Mouse (Mus musculus): ENCODE measurements around the gene Stau1. TPM values are rescaled to one million over a fixed set of nuclear protein-coding genes. Genes with fewer than 3 reads are reported as not detected.

Stau1 gene
- total and polyA plus RNA-seq, 3 experiments = 14.3 to 48.1 TPM; not detected in 1

DNA sequence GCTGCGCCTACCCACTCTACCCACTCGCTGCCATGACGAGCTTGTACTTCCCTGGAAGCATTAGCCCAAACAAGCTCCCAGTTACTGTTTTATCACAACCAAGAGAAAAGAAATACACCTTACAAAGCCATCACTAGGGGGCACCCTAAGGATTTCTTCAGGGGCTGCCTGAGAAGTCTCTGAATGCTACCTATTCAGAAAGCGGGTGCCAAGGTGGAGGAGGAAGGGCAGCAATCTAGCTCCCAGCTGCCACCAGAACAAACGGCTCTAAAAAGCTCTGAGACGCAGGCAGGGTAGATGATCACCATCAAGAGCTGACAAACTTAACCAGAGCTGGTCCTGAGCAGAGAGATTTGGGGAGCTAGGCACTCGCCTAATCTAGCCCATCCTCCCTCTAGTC is 39.3 kb downstream of the Stau1 start:
- no peak overlapping the region for H3K4me3 ChIP-seq (ENCODE audit: control insufficient read depth in 1 of 2, insufficient read depth in 1 of 2, low read depth in 2 of 2, low read length in 2 of 2)
- peaks cover 0 to 2% of the 10 kb centered on the region in 2 experiments; a peak in 2 of 4 replicates for H3K36me3 ChIP-seq (ENCODE audit: control insufficient read depth in 1 of 2, insufficient read depth in 2 of 2, low read length in 2 of 2)
- no peaks in the 10 kb centered on the region for H3K27me3 ChIP-seq (ENCODE audit: control insufficient read depth in 1 of 2, insufficient read depth in 2 of 2, low read length in 2 of 2)
- no peak overlapping the region for H3K27ac ChIP-seq (ENCODE audit: control insufficient read depth, low read depth, low read length)
- no peaks in the 10 kb centered on the region for H3K79me2 ChIP-seq (ENCODE audit: control insufficient read depth, insufficient read depth, low read length, poor library complexity)
- TF ChIP-seq CTCF (IDR thresholded peaks at IDR 0.05 in 2 of 3, conservative IDR thresholded peaks at IDR 0.05 in 1 of 3; ENCODE audit: control insufficient read depth in 1 of 3, insufficient read depth in 1 of 3, low read depth in 2 of 3, low read length in 3 of 3, poor library complexity in 1 of 3, severe bottlenecking in 1 of 3) = peak; percentile 35 to 75 (median 49)
- TF ChIP-seq MEF2A (IDR thresholded peaks at IDR 0.05; ENCODE audit: extremely low read depth, insufficient replicate concordance, low read depth, low read length, poor library complexity, severe bottlenecking) = no peak
- peak; percentile 60 for TF ChIP-seq ZC3H11A (IDR thresholded peaks at IDR 0.05; ENCODE audit: low read depth, low read length)
- no peak for TF ChIP-seq GATA1 (IDR thresholded peaks at IDR 0.05; ENCODE audit: low read depth, low read length)
- TF ChIP-seq RAD21 (IDR thresholded peaks at IDR 0.05; ENCODE audit: low read depth, low read length) = peak; percentile 71
- TF ChIP-seq SMC3 (IDR thresholded peaks at IDR 0.05; ENCODE audit: low read depth, low read length) = peak; percentile 75
- no peak for TF ChIP-seq POLR2AphosphoS2 (IDR thresholded peaks at IDR 0.05; ENCODE audit: low read length)
- TF ChIP-seq MXI1 (IDR thresholded peaks at IDR 0.05; ENCODE audit: low read depth, low read length) = no peak
- TF ChIP-seq TAL1 (IDR thresholded peaks at IDR 0.05; ENCODE audit: low read length) = no peak
- no peak for TF ChIP-seq POLR2AphosphoS5 (IDR thresholded peaks at IDR 0.05; ENCODE audit: borderline replicate concordance, low read depth, low read length)
- TF ChIP-seq SIN3A (IDR thresholded peaks at IDR 0.05; ENCODE audit: low read length) = no peak
- no peak for TF ChIP-seq UBTF (IDR thresholded peaks at IDR 0.05; ENCODE audit: borderline replicate concordance, insufficient read depth, low read depth, low read length)
- no peak for TF ChIP-seq NRF1 (IDR thresholded peaks at IDR 0.05; ENCODE audit: insufficient read depth, low read depth, low read length, poor library complexity, severe bottlenecking)
- no peak for TF ChIP-seq NELFE (IDR thresholded peaks at IDR 0.05; ENCODE audit: low read depth, low read length)
- TF ChIP-seq TBP (IDR thresholded peaks at IDR 0.05; ENCODE audit: low read depth, low read length) = no peak
- no peak for TF ChIP-seq ZNF384 (IDR thresholded peaks at IDR 0.05; ENCODE audit: low read depth, low read length)
- TF ChIP-seq EP300 (IDR thresholded peaks at IDR 0.05; ENCODE audit: low read depth in 1 of 2, low read length in 2 of 2) = no peak
- H3K9me3 ChIP-seq (replicated peaks; ENCODE audit: insufficient read depth, low read length) = no peaks in the 10 kb centered on the region
- H3K4me1 ChIP-seq (ENCODE audit: control insufficient read depth in 1 of 2, insufficient read depth in 2 of 2, low read length in 2 of 2) = no peaks in the 10 kb centered on the region
- no peak overlapping the region for H3K9ac ChIP-seq (ENCODE audit: control insufficient read depth, low read depth, low read length, poor library complexity, severe bottlenecking)
- peak; percentile 77 for DNase-seq (ENCODE audit: low read depth, low spot score)

DNA sequence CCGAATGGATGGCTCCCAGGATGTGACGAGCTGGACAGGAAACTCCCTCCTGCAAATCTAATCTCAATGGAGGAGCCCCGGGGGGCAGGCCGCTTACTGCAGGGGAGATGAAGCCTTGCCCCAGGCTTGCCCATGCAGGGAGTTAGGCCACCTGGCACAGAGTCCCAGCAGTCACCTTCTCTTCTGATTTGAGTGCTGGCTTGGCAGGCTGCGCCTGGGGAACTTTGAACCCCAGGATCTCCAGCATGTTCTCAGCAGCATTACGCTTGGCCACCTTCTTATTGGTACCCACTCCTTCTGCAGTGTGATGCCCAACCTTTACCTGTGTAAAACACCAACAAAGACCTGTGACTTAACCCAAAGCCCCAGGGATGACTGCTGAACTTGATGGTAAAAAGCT is 43.9 kb downstream of the Stau1 start:
- Histone ChIP-seq H3K79me2 (ENCODE audit: control insufficient read depth, insufficient read depth, low read length, poor library complexity) (no peaks in the 10 kb centered on the region), H3K4me3 (ENCODE audit: control insufficient read depth in 1 of 2, insufficient read depth in 1 of 2, low read depth in 2 of 2, low read length in 2 of 2) (no peak overlapping the region), H3K9ac (ENCODE audit: control insufficient read depth, low read depth, low read length, poor library complexity, severe bottlenecking) (no peak overlapping the region), H3K36me3 (ENCODE audit: control insufficient read depth in 1 of 2, insufficient read depth in 2 of 2, low read length in 2 of 2) (peaks cover 0 to 20% of the 10 kb centered on the region in 2 experiments; a peak in 2 of 4 replicates), H3K4me1 (ENCODE audit: control insufficient read depth in 1 of 2, insufficient read depth in 2 of 2, low read length in 2 of 2) (no peaks in the 10 kb centered on the region), H3K27ac (ENCODE audit: control insufficient read depth, low read depth, low read length) (no peak overlapping the region), H3K9me3 (replicated peaks; ENCODE audit: insufficient read depth, low read length) (no peaks in the 10 kb centered on the region), H3K27me3 (ENCODE audit: control insufficient read depth in 1 of 2, insufficient read depth in 2 of 2, low read length in 2 of 2) (no peaks in the 10 kb centered on the region)
- no peak for DNase-seq (ENCODE audit: low read depth, low spot score)
- no peak for TF ChIP-seq ZKSCAN1 (IDR thresholded peaks at IDR 0.05; ENCODE audit: low read depth, low read length)
- no peak for TF ChIP-seq POLR2AphosphoS5 (IDR thresholded peaks at IDR 0.05; ENCODE audit: borderline replicate concordance, low read depth, low read length)
- TF ChIP-seq ETS1 (IDR thresholded peaks at IDR 0.05; ENCODE audit: low read depth, low read length) = no peak
- TF ChIP-seq SIN3A (IDR thresholded peaks at IDR 0.05; ENCODE audit: low read length) = no peak
- no peak for TF ChIP-seq KAT2A (conservative IDR thresholded peaks at IDR 0.05; ENCODE audit: low read depth, low read length)
- TF ChIP-seq MEF2A (IDR thresholded peaks at IDR 0.05; ENCODE audit: extremely low read depth, insufficient replicate concordance, low read depth, low read length, poor library complexity, severe bottlenecking) = no peak
- no peak for TF ChIP-seq ZC3H11A (IDR thresholded peaks at IDR 0.05; ENCODE audit: low read depth, low read length)
- TF ChIP-seq EP300 (IDR thresholded peaks at IDR 0.05; ENCODE audit: low read depth in 1 of 2, low read length in 2 of 2) = no peak
- TF ChIP-seq SMC3 (IDR thresholded peaks at IDR 0.05; ENCODE audit: low read depth, low read length) = no peak
- TF ChIP-seq TBP (IDR thresholded peaks at IDR 0.05; ENCODE audit: low read depth, low read length) = no peak
- TF ChIP-seq JUND (IDR thresholded peaks at IDR 0.05; ENCODE audit: low read depth, low read length) = no peak
- no peak for TF ChIP-seq MAZ (IDR thresholded peaks at IDR 0.05; ENCODE audit: low read depth, low read length)
- no peak for TF ChIP-seq MYB (IDR thresholded peaks at IDR 0.05; ENCODE audit: low read depth, low read length)
- no peak for TF ChIP-seq CHD1 (IDR thresholded peaks at IDR 0.05; ENCODE audit: low read depth, low read length)
- TF ChIP-seq POLR2A (IDR thresholded peaks at IDR 0.05; ENCODE audit: control insufficient read depth in 1 of 2, insufficient read depth in 1 of 2, low read depth in 1 of 2, low read length in 2 of 2, poor library complexity in 1 of 2) = no peak
- TF ChIP-seq ZMIZ1 (IDR thresholded peaks at IDR 0.05; ENCODE audit: low read depth, low read length) = no peak
- no peak for TF ChIP-seq MYC (IDR thresholded peaks at IDR 0.05; ENCODE audit: low read depth, low read length)

All from MEL (cell line).